Mouse (Mus musculus) stomach, embryonic 14.5 days (tissue): Measurements from ENCODE around the gene Fam117a. TPM values are rescaled to one million over a fixed set of nuclear protein-coding genes. Genes with fewer than 3 reads are reported as not detected.

Source experiments
- ATAC-seq: fragments of 200-750 bp; cut with Nextera tagmentation; 2 replicates; pipeline ENCODE4 v1.8.0; 2017; ENCODE audit warnings: low read depth, moderate TSS enrichment; ENCODE audit not compliant: insufficient number of reproducible peaks, insufficient read depth, low FRiP score
- H3K27ac ChIP-seq: fragments of 300-500 bp; sonication (generic); 2 replicates; pipeline ENCODE4 v1.5.1; 2014; ENCODE audit warnings: mild to moderate bottlenecking, low read length, moderate library complexity, mixed read lengths
- H3K27me3 ChIP-seq: fragments of 300-500 bp; sonication (generic); 2 replicates; pipeline ENCODE4 v1.6.1; 2014; ENCODE audit warnings: low read length, control low read depth, mixed read lengths; ENCODE audit not compliant: control insufficient read depth, insufficient read depth
- H3K36me3 ChIP-seq: fragments of 300-500 bp; sonication (generic); 2 replicates; pipeline ENCODE4 v1.6.1; 2014; ENCODE audit warnings: mild to moderate bottlenecking, control low read depth, low read length, moderate library complexity, mixed read lengths; ENCODE audit not compliant: control insufficient read depth, insufficient read depth
- H3K4me1 ChIP-seq: fragments of 300-500 bp; sonication (generic); 2 replicates; pipeline ENCODE4 v1.6.1; 2014; ENCODE audit warnings: low read length, control low read depth, mixed read lengths; ENCODE audit not compliant: control insufficient read depth, insufficient read depth
- H3K4me2 ChIP-seq: fragments of 300-500 bp; sonication (generic); replicated peaks from 2 replicates; pipeline ENCODE4 v1.6.1; 2014; ENCODE audit warnings: low read depth, low read length, control low read depth
- H3K4me3 ChIP-seq: fragments of 300-500 bp; sonication (generic); 2 replicates; pipeline ENCODE4 v1.5.1; 2014; ENCODE audit warnings: low read depth, low read length, control low read depth
- H3K9ac ChIP-seq: fragments of 300-500 bp; sonication (generic); replicated peaks from 2 replicates; pipeline ENCODE4 v1.6.1; 2014; ENCODE audit warnings: low read depth, mild to moderate bottlenecking, control low read depth, low read length, moderate library complexity, mixed read lengths
- H3K9me3 ChIP-seq: fragments of 300-500 bp; sonication (generic); 2 replicates; pipeline ENCODE4 v1.6.1; 2016; ENCODE audit warnings: low read depth, low read length, control low read depth; ENCODE audit not compliant: control insufficient read depth
- WGBS: fragments of 180-500 bp; shearing (Covaris S2); extraction: QIAGEN DNeasy Blood & Tissue Kit; methylation state at CpG from one replicate; pipeline ENCODE4 v1.1.7; 2014; 5-methylcytosine and 5-hydroxymethylcytosine counted together
- polyA plus RNA-seq: library from polyadenylated mRNA; unstranded; fragments of >200 nt; fragmentation: Nextera tagmentation; extraction: Ambion mirVana; gene quantifications from 2 replicates; pipeline ENCODE4 v1.2.1, GENCODE M21; 2014

Fam117a gene
- 14.3 and 15.7 TPM in 2 replicates for polyA plus RNA-seq

DNA sequence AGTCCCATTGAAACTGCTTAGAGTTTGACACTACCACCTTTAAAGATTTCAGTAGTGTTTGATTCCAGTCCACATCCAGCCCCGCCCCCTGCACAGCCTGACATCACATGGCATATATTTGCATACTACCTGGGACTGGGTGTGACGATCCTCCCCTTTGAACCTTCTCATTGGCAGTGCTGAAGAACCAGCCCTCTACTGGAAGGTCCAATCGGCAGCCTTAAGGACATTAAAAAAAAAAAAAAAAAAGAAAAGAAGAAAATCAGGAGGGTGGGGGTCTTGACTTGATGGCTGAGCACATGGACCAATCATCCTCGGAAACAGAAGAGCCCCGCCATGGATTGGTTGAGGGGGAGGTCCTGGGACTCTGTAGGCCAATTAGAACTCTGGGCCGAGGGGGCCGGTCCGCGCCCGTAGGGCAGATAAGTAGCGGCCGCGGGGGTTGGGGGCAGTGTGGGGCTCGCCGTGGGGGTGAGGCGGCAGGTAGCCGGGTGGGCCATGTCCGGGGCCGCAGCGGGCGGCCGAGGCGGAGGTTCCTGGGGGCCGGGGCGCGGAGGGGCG, at the start of gene Fam117a:
Fam117a (plus strand) TSS at position 451 of the 561 bp plus-strand sequence.
- H3K27me3 ChIP-seq, result no peaks in the 10 kb centered on the region
- H3K4me1 ChIP-seq, result peaks cover 24% of the 10 kb centered on the region
- peak within 1 kb of the TSS; percentile 77 for H3K27ac ChIP-seq
- ATAC-seq, result peak; percentile 96
- under 1% methylated on average over 27 of the region's 27 CpGs for WGBS
- H3K4me3 ChIP-seq, result peak within 1 kb of the TSS; percentile 92
- peak within 1 kb of the TSS; percentile 79 for H3K9ac ChIP-seq
- no peaks in the 10 kb centered on the region for H3K9me3 ChIP-seq
- no peaks in the 10 kb centered on the region for H3K36me3 ChIP-seq
- peak within 1 kb of the TSS; percentile 66 for H3K4me2 ChIP-seq

- Histone ChIP-seq H3K4me2 (no peak overlapping the region), H3K4me3 (no peak overlapping the region), H3K27ac (no peak overlapping the region), H3K9me3 (no peaks in the 10 kb centered on the region), H3K4me1 (no peaks in the 10 kb centered on the region), H3K36me3 (peaks cover 76% of the 10 kb centered on the region), H3K9ac (no peak overlapping the region), H3K27me3 (no peaks in the 10 kb centered on the region)
- ATAC-seq, result no peak
- 84% methylated on average over 4 of the region's 4 CpGs for WGBS
Measured at GRCm38 (mm10) chr11:95291998-95292397, 44.8 kb upstream of the Fam117a start.

DNA sequence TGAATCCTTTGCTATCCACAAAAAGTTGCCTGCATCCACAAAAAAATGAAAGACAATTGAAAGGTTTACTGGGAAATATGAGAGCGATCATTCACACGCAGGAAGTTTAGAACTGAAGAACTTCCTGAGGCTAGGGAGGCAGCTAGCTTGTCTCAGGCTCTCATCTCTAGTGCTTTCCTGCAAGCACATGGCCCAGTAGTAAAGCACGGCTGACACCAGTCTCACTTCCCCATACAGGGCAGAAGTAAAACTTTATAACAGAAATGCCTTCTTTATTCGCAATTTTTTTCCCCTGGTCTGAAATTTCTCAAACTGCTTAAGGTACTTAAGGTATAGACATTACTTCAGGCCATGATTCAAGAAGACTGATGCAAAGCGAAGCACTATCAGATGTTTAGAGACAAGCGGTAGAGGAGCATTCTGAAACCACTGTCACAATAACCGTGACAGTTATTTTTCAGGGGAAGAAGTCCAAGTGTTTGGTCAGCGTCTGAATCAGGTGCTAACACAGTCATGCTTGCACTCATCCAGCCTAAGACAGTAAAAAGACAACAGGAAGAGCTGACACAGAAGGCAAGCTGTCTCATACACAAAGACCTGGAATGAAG, 43.7 kb upstream of the Fam117a start:
- Histone ChIP-seq H3K9me3 (no peaks in the 10 kb centered on the region), H3K27ac (no peak overlapping the region), H3K36me3 (peaks cover 75% of the 10 kb centered on the region), H3K4me1 (no peaks in the 10 kb centered on the region), H3K9ac (no peak overlapping the region), H3K27me3 (no peaks in the 10 kb centered on the region), H3K4me3 (no peak overlapping the region), H3K4me2 (no peak overlapping the region)
- WGBS, result 87% methylated on average over 8 of the region's 8 CpGs
- no peak for ATAC-seq

DNA sequence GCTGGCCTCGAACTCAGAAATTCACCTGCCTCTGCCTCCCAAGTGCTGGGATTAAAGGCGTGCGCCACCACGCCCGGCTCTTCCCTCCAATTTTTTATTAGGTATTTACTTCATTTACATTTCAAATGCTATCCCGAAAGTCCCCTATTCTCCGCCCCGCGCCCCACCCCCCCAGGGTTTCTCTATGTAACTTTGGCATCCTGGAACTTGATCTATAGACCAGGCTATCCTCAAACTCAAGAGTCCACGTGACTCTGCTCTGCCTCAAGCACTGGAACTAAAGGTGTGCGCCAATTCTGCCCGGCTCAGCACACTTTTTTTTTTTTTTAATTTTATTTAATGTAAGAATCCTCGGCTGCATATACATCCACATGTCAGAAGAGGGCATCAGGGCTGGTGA, 41.1 kb upstream of the Fam117a start:
- Histone ChIP-seq H3K9ac (no peak overlapping the region), H3K27ac (no peak overlapping the region), H3K9me3 (no peaks in the 10 kb centered on the region), H3K36me3 (peaks cover 68% of the 10 kb centered on the region), H3K4me2 (no peak overlapping the region), H3K27me3 (no peaks in the 10 kb centered on the region), H3K4me1 (no peaks in the 10 kb centered on the region), H3K4me3 (no peak overlapping the region)
- ATAC-seq, result no peak
- 95% methylated on average over 13 of the region's 13 CpGs for WGBS

- no peaks in the 10 kb centered on the region for H3K9me3 ChIP-seq
- WGBS, result 15% methylated on average over 2 of the region's 2 CpGs
- H3K36me3 ChIP-seq, result peaks cover 69% of the 10 kb centered on the region
- H3K4me1 ChIP-seq, result no peaks in the 10 kb centered on the region
- H3K27me3 ChIP-seq, result no peaks in the 10 kb centered on the region
- no peak overlapping the region for H3K4me3 ChIP-seq
- ATAC-seq, result no peak
- H3K4me2 ChIP-seq, result no peak overlapping the region
- no peak overlapping the region for H3K27ac ChIP-seq
- no peak overlapping the region for H3K9ac ChIP-seq
Measured at GRCm38 (mm10) chr11:95298146-95298545, 38.7 kb upstream of the Fam117a start.

DNA sequence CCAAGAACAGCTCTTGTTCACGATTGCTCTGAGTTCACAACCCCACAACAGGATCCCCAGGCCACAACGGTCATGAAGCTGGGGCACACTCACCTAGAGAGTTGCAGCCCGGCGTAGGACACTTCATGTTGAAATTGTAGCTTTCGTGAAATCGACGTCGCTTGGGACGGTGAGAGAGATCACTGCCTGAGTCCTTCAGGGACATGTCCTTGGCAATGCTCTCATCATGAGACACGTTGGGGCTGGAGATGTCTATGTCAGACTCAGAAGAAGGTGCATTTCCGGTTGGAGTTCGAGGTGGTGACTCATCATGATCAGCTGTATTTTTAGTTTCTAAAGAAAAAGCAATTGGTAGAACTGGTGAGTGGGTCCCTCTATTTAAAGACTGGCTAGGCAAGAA, 36.9 kb upstream of the Fam117a start:
- 93% methylated on average over 12 of the region's 12 CpGs for WGBS
- no peak overlapping the region for H3K27ac ChIP-seq
- no peak overlapping the region for H3K4me3 ChIP-seq
- H3K27me3 ChIP-seq, result no peaks in the 10 kb centered on the region
- H3K9ac ChIP-seq, result no peak overlapping the region
- no peak overlapping the region for H3K4me2 ChIP-seq
- H3K9me3 ChIP-seq, result no peaks in the 10 kb centered on the region
- peaks cover 55% of the 10 kb centered on the region for H3K36me3 ChIP-seq
- no peaks in the 10 kb centered on the region for H3K4me1 ChIP-seq
- no peak for ATAC-seq

DNA sequence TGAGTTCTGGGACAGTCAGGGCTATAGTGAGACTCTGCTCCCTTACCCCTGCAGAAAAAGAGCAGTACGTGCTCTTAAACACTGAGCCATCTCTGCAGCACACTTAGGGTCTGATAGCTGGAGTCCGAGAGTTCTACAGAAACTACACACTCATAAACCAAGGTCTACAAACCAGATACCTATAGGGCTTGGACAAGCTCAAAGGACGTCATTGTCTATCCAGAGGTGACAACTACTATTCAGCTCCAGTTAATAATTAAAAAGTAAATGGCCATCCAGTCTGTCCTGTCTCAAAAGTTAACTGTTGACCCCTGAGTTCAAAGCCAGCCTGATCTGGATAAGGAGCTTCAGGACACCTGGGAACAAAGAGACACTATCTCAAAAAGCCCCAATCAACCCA, 35.0 kb upstream of the Fam117a start:
- ATAC-seq, result no peak
- Histone ChIP-seq H3K4me2 (no peak overlapping the region), H3K4me1 (no peaks in the 10 kb centered on the region), H3K27ac (no peak overlapping the region), H3K9me3 (no peaks in the 10 kb centered on the region), H3K27me3 (no peaks in the 10 kb centered on the region), H3K9ac (no peak overlapping the region), H3K36me3 (peaks cover 55% of the 10 kb centered on the region), H3K4me3 (no peak overlapping the region)
- 69% methylated on average over 3 of the region's 3 CpGs for WGBS

- Histone ChIP-seq H3K36me3 (peaks cover 29% of the 10 kb centered on the region), H3K4me1 (no peaks in the 10 kb centered on the region; the same call in 1 of the 2 replicates), H3K27me3 (no peaks in the 10 kb centered on the region), H3K4me3 (no peak overlapping the region), H3K9ac (no peak overlapping the region), H3K27ac (no peak overlapping the region), H3K9me3 (no peaks in the 10 kb centered on the region), H3K4me2 (no peak overlapping the region)
- no peak for ATAC-seq
- WGBS, result 93% methylated on average over 7 of the region's 7 CpGs
Measured at GRCm38 (mm10) chr11:95305600-95305999, 31.2 kb upstream of the Fam117a start.

DNA sequence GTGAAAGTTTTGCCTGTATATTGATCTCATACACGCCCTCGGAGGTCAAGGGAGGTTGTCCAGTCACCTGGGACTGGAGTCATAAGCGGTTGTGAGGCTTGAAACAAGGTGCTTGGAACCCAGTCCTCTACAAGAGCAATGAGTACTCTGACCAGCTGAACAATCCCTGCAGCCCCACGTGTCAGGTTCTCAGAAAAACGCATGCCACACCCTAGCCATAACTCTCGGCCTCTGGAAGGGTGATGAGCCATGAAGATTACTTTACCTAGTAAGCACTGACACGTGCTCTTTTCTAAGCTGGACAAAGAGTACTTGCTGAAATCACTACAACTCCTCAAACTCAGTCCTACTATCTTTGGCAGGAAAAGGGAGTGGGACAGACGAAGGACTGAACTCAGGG, 29.3 kb upstream of the Fam117a start:
- no peak for ATAC-seq
- H3K9me3 ChIP-seq, result no peaks in the 10 kb centered on the region
- no peaks in the 10 kb centered on the region for H3K27me3 ChIP-seq
- WGBS, result 72% methylated on average over 8 of the region's 8 CpGs
- H3K27ac ChIP-seq, result no peak overlapping the region
- peaks cover 6% of the 10 kb centered on the region; the same call in 1 of the 2 replicates for H3K4me1 ChIP-seq
- H3K4me2 ChIP-seq, result no peak overlapping the region
- peaks cover 10% of the 10 kb centered on the region for H3K36me3 ChIP-seq
- no peak overlapping the region for H3K4me3 ChIP-seq
- H3K9ac ChIP-seq, result no peak overlapping the region
